Mouse (Mus musculus): ENCODE results near the gene Gm19426. TPM values are rescaled to one million over a fixed set of nuclear protein-coding genes. Genes with fewer than 3 reads are reported as not detected.

Gm19426 gene
- total and polyA plus RNA-seq, 3 experiments = 0.98 to 2.6 (median 1.0) TPM

- no peak for DNase-seq
Observed at GRCm38 (mm10) chr2:84720718-84721117, 22.7 kb downstream of the Gm19426 start.

GRCm38 (mm10) chr2:84717357-84717756 lies 26.1 kb downstream of the Gm19426 start:
- DNase-seq = no peak

GRCm38 (mm10) chr2:84716423-84717355 lies 26.8 kb downstream of the Gm19426 start:
- no peak for DNase-seq

- DNase-seq = peak; percentile 80
Observed at GRCm38 (mm10) chr2:84715562-84716361, 27.7 kb downstream of the Gm19426 start.

DNA sequence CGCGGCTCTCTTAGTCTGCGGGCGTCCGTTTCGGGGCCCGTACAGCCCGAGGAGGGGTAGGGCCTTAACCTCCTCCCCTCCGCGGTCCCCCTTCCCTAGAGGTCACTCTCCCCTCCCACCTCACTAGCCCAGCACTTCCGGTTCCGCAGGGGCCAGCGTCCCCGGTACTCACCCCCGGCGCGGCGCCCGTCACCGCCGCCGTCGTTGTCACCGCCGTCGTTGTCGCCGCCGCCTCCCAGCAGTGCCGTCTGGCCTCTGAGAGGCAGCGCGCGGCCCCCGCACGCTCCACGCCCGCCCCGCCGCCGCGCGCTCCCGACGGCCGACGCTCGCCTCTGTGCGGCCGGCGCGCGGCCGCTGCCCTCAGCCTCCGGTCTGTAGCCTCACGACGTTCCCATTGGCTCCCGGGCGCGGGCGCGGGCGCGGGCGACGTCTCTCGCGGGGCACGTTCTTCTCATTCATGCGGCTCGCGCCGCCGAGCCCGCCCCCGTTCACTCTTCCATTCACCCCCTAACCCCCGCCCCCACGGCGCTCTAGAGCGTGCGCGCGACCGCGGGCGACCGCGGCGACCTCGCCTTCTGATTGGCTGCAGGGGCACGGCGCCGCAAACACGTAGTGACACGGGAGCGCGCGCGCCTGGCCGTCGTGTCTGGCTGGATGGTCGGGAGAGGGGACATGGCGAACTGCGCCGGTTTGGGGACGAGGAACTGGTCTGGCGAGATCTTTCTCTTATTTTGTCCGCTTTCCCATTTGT lies 28.5 kb downstream of the Gm19426 start, which contains the start of gene Zdhhc5:
Zdhhc5 (minus strand) TSS at position 370 of the 751 bp plus-strand sequence.
- peak; percentile 99 for DNase-seq

DNA sequence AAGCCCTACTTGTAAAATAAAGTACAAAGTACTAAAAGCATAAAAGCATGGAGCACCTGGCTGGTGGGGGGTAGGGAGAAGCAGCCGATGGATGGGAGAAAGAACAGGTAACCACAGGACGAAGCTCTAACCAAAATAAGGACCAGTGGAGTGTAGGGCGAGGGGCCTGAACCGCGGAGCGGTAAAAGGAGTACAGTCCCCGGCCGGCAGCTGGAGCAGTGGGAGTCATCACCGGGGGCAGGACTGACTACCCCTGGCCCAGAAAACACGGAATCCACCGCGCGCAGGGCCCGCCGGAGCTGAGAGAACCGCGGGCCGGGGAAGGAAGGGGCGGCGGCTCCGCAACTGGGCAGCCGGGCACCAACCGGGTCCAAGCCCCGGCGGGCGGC lies 29.0 kb downstream of the Gm19426 start:
- DNase-seq = no peak

GRCm38 (mm10) chr2:84711898-84712297 lies 31.6 kb downstream of the Gm19426 start:
- DNase-seq = no peak

- no peak for DNase-seq
Observed at GRCm38 (mm10) chr2:84707523-84707922, 35.9 kb downstream of the Gm19426 start.

DNA sequence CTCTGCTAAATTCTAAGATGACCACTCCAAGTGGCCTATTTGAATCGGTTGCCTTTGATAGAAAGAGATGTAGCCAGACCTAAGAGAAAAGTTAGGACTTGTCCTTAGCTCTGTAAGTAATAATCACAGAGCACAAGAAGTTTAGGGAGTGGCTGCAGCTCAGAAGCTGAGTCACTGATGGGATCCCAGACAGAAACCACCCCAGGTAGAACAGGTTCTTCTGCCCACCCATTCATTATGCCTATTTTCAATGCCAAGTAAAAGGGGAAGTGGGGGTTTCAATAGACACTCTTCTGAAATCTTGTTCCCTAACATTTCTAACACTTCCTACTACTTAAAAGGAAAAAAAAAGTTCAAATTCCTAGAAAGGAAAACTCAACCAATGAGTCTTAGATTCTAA lies 38.2 kb downstream of the Gm19426 start:
- DNase-seq = no peak

- DNase-seq = no peak
Observed at GRCm38 (mm10) chr2:84704329-84704728, 39.1 kb downstream of the Gm19426 start.

GRCm38 (mm10) chr2:84703497-84703896 lies 40.0 kb downstream of the Gm19426 start:
- no peak for DNase-seq

DNA sequence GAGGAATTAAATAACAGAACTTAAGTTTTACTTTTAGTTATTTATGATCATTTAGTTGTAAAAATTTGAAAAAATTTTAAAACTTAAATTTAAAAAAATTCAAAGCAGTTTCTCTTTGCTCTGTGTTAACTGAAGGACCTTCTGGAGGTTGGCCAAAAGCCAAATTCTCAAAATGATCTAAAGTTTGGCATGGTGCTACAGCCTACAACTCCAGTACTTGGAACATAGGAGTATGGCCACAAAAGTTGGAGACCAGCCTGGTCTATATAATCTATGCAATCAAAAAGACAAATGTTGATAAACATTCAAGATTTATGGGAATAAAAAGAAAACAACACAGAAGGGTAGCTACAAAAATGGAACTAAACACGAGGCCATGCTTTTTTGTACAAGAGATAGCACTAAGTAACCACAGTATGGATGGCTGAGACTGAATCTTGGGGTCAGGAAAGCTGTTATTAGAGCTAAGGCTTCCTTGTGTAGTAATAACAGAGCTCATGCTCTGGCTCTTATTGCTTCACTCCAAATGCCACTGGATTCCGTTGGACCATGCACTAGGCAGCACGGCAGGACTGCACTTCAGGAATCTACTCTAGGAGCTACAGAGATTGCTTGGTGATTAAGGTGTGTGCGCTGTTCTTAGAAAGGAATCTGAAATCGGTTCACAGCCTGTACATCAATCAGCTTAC lies 48.3 kb downstream of the Gm19426 start:
- no peak for DNase-seq

Small RNAs within 50 kb of the gene (microRNA-seq; reads per million reads assigned to microRNA genes)
- gene Mir130a = 3,158 to 3,194 reads per million in 2 experiments

Other genes with a start within 250 kb of the Gm19426 start
- 100 to 1,000 TPM; 112 to 135 TPM for gene Ctnnd1, start 92.9 kb downstream of the Gm19426 start, total RNA-seq (2021)
- gene Ctnnd1, start 92.9 kb downstream of the Gm19426 start, polyA plus RNA-seq (2012; rRNA removed) = 20.4 and 25.8 TPM in 2 replicates
- under 1 TPM in 1 of 2 experiments, not detected in 1; 0.09 TPM for gene Btbd18, start 84.6 kb downstream of the Gm19426 start, total RNA-seq (2021)
- 0.03 TPM in 1 of 2 replicates, not detected in the other for gene Btbd18, start 84.6 kb downstream of the Gm19426 start, polyA plus RNA-seq (2012; rRNA removed)
- 10 to 100 TPM; 19.2 to 29.8 TPM for gene Selenoh, start 72.9 kb downstream of the Gm19426 start, total RNA-seq (2021)
- gene Selenoh, start 72.9 kb downstream of the Gm19426 start, polyA plus RNA-seq (2012; rRNA removed) = 42.2 and 63.0 TPM in 2 replicates
- not detected for gene Gm28635, start 65.6 kb downstream of the Gm19426 start, total RNA-seq (2021)
- not detected in 2 replicates for gene Gm28635, start 65.6 kb downstream of the Gm19426 start, polyA plus RNA-seq (2012; rRNA removed)
- 10 to 100 TPM; 24.3 to 24.8 TPM for gene Med19, start 65.3 kb downstream of the Gm19426 start, total RNA-seq (2021)
- gene Med19, start 65.3 kb downstream of the Gm19426 start, polyA plus RNA-seq (2012; rRNA removed) = 12.3 and 15.1 TPM in 2 replicates
- gene Tmx2, start 64.5 kb downstream of the Gm19426 start, total RNA-seq (2021) = 100 to 1,000 TPM; 168 to 175 TPM
- 32.0 and 157 TPM in 2 replicates for gene Tmx2, start 64.5 kb downstream of the Gm19426 start, polyA plus RNA-seq (2012; rRNA removed)
- 10 to 100 TPM; 61.7 to 74.4 TPM for gene Zdhhc5, start 28.5 kb downstream of the Gm19426 start, total RNA-seq (2021)
- gene Zdhhc5, start 28.5 kb downstream of the Gm19426 start, polyA plus RNA-seq (2012; rRNA removed) = 37.5 and 46.3 TPM in 2 replicates
- gene Clp1, start 16.3 kb downstream of the Gm19426 start, total RNA-seq (2021) = 10 to 100 TPM; 11.4 to 16.8 TPM
- gene Clp1, start 16.3 kb downstream of the Gm19426 start, polyA plus RNA-seq (2012; rRNA removed) = 5.1 and 5.3 TPM in 2 replicates
- 1 to 10 TPM; 3.8 to 7.2 TPM for gene Ypel4, start 9.6 kb downstream of the Gm19426 start, total RNA-seq (2021)
- 9.8 and 17.2 TPM in 2 replicates for gene Ypel4, start 9.6 kb downstream of the Gm19426 start, polyA plus RNA-seq (2012; rRNA removed)
- 100 to 1,000 TPM in 1 of 2 experiments, 10 to 100 TPM in 1; 91.2 to 127 TPM for gene Serping1, start 31.8 kb upstream of the Gm19426 start, total RNA-seq (2021)
- gene Serping1, start 31.8 kb upstream of the Gm19426 start, polyA plus RNA-seq (2012; rRNA removed) = 129 and 154 TPM in 2 replicates
- 10 to 100 TPM; 15.7 to 18.8 TPM for gene Ube2l6, start 55.2 kb upstream of the Gm19426 start, total RNA-seq (2021)
- gene Ube2l6, start 55.2 kb upstream of the Gm19426 start, polyA plus RNA-seq (2012; rRNA removed) = 13.8 and 15.1 TPM in 2 replicates
- gene Smtnl1, start 79.0 kb upstream of the Gm19426 start, total RNA-seq (2021) = not detected
- not detected in 2 replicates for gene Smtnl1, start 79.0 kb upstream of the Gm19426 start, polyA plus RNA-seq (2012; rRNA removed)
- 10 to 100 TPM; 38.5 to 59.6 TPM for gene Timm10, start 83.3 kb upstream of the Gm19426 start, total RNA-seq (2021)
- gene Timm10, start 83.3 kb upstream of the Gm19426 start, polyA plus RNA-seq (2012; rRNA removed) = 17.0 and 19.2 TPM in 2 replicates
- 10 to 100 TPM in 1 of 2 experiments, 1 to 10 TPM in 1; 4.4 to 12.7 TPM for gene Slc43a1, start 95.2 kb upstream of the Gm19426 start, total RNA-seq (2021)
- gene Slc43a1, start 95.2 kb upstream of the Gm19426 start, polyA plus RNA-seq (2012; rRNA removed) = 10.1 and 14.3 TPM in 2 replicates
- 1 to 10 TPM; 1.1 to 1.5 TPM for gene Rtn4rl2, start 143.1 kb upstream of the Gm19426 start, total RNA-seq (2021)
- gene Rtn4rl2, start 143.1 kb upstream of the Gm19426 start, polyA plus RNA-seq (2012; rRNA removed) = 11.5 and 17.5 TPM in 2 replicates
- 10 to 100 TPM; 62.5 to 80.9 TPM for gene Slc43a3, start 192.9 kb upstream of the Gm19426 start, total RNA-seq (2021)
- gene Slc43a3, start 192.9 kb upstream of the Gm19426 start, polyA plus RNA-seq (2012; rRNA removed) = 57.5 and 59.7 TPM in 2 replicates
- not detected for gene Prg2, start 236.8 kb upstream of the Gm19426 start, total RNA-seq (2021)
- gene Prg2, start 236.8 kb upstream of the Gm19426 start, polyA plus RNA-seq (2012; rRNA removed) = not detected in 2 replicates
- gene Prg3, start 244.6 kb upstream of the Gm19426 start, total RNA-seq (2021) = not detected
- gene Prg3, start 244.6 kb upstream of the Gm19426 start, polyA plus RNA-seq (2012; rRNA removed) = not detected in 2 replicates